Mouse (Mus musculus): ENCODE results near the gene Atxn7l3. TPM values are rescaled to one million over a fixed set of nuclear protein-coding genes. Genes with fewer than 3 reads are reported as not detected.

Gene Atxn7l3
- polyA plus RNA-seq, 1 experiment from 2014 or later: 11.8 TPM

DNA sequence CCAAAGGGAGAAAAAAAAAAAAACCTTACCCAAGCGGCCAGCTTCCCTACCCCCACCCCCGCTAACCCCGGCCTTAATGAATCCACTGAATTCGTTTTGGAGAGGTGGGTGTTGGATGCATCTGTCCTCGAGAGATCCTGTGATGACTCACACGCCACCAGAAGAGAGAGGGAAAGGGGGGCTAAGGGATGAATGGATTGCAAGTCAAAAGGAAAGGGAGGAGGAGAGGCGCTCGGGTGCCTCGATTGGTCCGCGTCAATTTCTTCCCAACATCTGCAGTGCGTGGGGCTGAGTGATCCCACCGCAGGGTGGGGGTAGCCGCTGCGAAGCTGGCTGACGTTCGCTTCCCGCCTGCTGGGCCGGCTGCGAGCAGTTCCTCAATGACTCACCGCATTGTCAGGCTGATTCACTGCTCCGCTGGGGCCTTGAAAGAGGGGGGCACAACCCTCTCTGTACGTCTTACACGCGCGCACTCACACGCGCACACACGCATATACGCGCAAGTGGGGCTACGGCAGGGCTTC lies 51.4 kb downstream of the Atxn7l3 start:
- no peaks in the 10 kb centered on the region for H3K27me3 ChIP-seq (replicated peaks)
- H3K27ac ChIP-seq: peak overlapping the region; percentile 49
- under 1% methylated on average over 32 of the region's 32 CpGs for whole genome bisulfite sequencing
- peak overlapping the region; percentile 46 for H3K9ac ChIP-seq
- no peaks in the 10 kb centered on the region for H3K36me3 ChIP-seq
- peaks cover 21% of the 10 kb centered on the region for H3K4me1 ChIP-seq (replicated peaks)
- H3K4me3 ChIP-seq (replicated peaks): peak overlapping the region; percentile 35
- peak overlapping the region; percentile 79 for H3K4me2 ChIP-seq (replicated peaks)
- no peaks in the 10 kb centered on the region for H3K9me3 ChIP-seq
- ATAC-seq: peak; percentile 80

DNA sequence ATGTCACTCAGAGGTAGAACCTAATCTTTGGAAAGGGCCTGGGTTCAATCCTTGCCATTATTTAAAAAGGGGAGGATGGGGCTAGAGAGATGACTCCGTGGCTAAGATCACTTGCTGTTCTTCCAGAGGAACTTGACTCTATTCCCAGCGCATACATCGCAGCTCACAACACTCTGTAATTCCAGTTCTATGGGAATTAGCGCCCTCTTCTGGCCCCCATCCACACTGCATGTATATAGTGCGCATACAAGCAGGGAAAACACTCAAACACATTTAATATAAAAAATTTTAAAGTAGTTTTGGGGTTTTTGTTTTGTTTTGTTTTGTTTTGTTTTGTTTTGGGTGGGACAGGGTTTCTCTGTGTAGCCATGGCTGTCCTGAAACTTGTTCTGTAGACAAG lies 54.6 kb downstream of the Atxn7l3 start:
- ATAC-seq: no peak
- no peaks in the 10 kb centered on the region for H3K36me3 ChIP-seq
- peaks cover 14% of the 10 kb centered on the region for H3K4me1 ChIP-seq (replicated peaks)
- H3K9me3 ChIP-seq: no peaks in the 10 kb centered on the region
- H3K27ac ChIP-seq: no peak overlapping the region
- H3K27me3 ChIP-seq (replicated peaks): no peaks in the 10 kb centered on the region
- no peak overlapping the region for H3K9ac ChIP-seq
- H3K4me3 ChIP-seq (replicated peaks): no peak overlapping the region
- 61% methylated on average over 5 of the region's 5 CpGs for WGBS
- no peak overlapping the region for H3K4me2 ChIP-seq (replicated peaks)

DNA sequence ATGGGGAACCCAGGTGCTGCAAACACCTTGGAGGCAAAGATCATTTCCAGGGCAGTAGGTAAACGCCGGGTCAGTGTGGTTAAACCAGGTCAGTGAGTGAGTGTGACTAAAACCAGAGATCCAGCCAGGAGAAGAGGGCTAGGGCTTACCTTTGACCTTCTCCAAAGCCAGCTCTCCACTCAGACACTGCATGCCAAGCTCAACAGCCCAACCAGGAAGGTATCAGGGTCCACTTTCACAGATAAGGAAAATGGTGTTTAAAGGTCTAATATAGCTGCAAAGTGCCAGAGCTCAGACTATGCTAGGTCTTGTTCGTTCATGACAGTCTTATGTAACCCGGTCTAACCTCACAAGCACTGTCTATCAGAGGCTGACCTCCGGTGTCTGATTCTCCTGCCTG lies 55.2 kb downstream of the Atxn7l3 start:
- no peaks in the 10 kb centered on the region for H3K36me3 ChIP-seq
- no peak overlapping the region for H3K27ac ChIP-seq
- WGBS: 68% methylated on average over 5 of the region's 5 CpGs
- 0 out of 2 replicates have a peak overlapping the region, but pooled peaks have one; percentile 9 for H3K4me2 ChIP-seq (replicated peaks)
- no peaks in the 10 kb centered on the region for H3K9me3 ChIP-seq
- no peak overlapping the region for H3K9ac ChIP-seq
- H3K27me3 ChIP-seq (replicated peaks): no peaks in the 10 kb centered on the region
- no peak overlapping the region for H3K4me3 ChIP-seq (replicated peaks)
- peak; percentile 72 for ATAC-seq
- H3K4me1 ChIP-seq (replicated peaks): peaks cover 14% of the 10 kb centered on the region

DNA sequence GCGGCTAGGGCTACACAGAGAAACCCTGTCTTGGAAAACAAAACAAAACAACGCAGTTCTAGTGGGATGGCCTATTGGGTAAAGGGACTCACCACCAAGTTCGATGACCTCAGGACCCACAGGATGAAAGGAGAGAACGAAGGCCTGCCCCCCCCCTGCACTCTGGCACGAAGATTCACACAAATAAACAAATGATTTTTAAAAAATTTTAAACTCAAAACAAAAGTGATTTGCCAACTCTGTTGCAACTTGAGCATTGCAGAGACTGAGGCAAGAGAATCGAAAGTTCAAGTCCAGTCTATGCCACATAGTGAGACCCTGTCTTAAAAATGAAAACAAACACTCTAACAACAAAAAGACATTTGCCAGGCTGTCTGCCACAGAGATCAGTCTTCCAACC lies 55.8 kb downstream of the Atxn7l3 start:
- ATAC-seq: no peak
- Histone ChIP-seq H3K4me3 (replicated peaks) (no peak overlapping the region), H3K4me1 (replicated peaks) (peaks cover 11% of the 10 kb centered on the region), H3K27ac (no peak overlapping the region), H3K9me3 (no peaks in the 10 kb centered on the region), H3K4me2 (replicated peaks) (no peak overlapping the region), H3K27me3 (replicated peaks) (no peaks in the 10 kb centered on the region), H3K9ac (no peak overlapping the region), H3K36me3 (no peaks in the 10 kb centered on the region)
- WGBS: 79% methylated on average over 6 of the region's 6 CpGs

Other genes with a start within 250 kb of the Atxn7l3 start
- 6.2 and 6.8 TPM in 2 replicates for gene Mpp2, start 208.1 kb downstream of the Atxn7l3 start, polyA plus RNA-seq (2015; fragmentation: Nextera tagmentation; extraction: Ambion mirVana)
- gene Ppy, start 195.3 kb downstream of the Atxn7l3 start, polyA plus RNA-seq (2015; fragmentation: Nextera tagmentation; extraction: Ambion mirVana): 4.5 and 6.2 TPM in 2 replicates
- gene Pyy, start 188.8 kb downstream of the Atxn7l3 start, polyA plus RNA-seq (2015; fragmentation: Nextera tagmentation; extraction: Ambion mirVana): 57.2 and 75.0 TPM in 2 replicates
- gene Nags, start 151.1 kb downstream of the Atxn7l3 start, polyA plus RNA-seq (2015; fragmentation: Nextera tagmentation; extraction: Ambion mirVana): 24.0 and 25.6 TPM in 2 replicates
- gene Tmem101, start 140.2 kb downstream of the Atxn7l3 start, polyA plus RNA-seq (2015; fragmentation: Nextera tagmentation; extraction: Ambion mirVana): 23.8 and 26.4 TPM in 2 replicates
- gene Lsm12, start 111.3 kb downstream of the Atxn7l3 start, polyA plus RNA-seq (2015; fragmentation: Nextera tagmentation; extraction: Ambion mirVana): 118 and 140 TPM in 2 replicates
- 31.1 and 33.9 TPM in 2 replicates for gene G6pc3, start 107.0 kb downstream of the Atxn7l3 start, polyA plus RNA-seq (2015; fragmentation: Nextera tagmentation; extraction: Ambion mirVana)
- 54.3 and 62.8 TPM in 2 replicates for gene Hdac5, start 66.5 kb downstream of the Atxn7l3 start, polyA plus RNA-seq (2015; fragmentation: Nextera tagmentation; extraction: Ambion mirVana)
- 13.1 and 13.5 TPM in 2 replicates for gene BC030867, start 47.7 kb downstream of the Atxn7l3 start, polyA plus RNA-seq (2015; fragmentation: Nextera tagmentation; extraction: Ambion mirVana)
- gene Asb16, start 27.9 kb downstream of the Atxn7l3 start, polyA plus RNA-seq (2015; fragmentation: Nextera tagmentation; extraction: Ambion mirVana): 0.08 TPM in 1 of 2 replicates, not detected in the other
- 44.3 and 48.5 TPM in 2 replicates for gene Tmub2, start 11.7 kb downstream of the Atxn7l3 start, polyA plus RNA-seq (2015; fragmentation: Nextera tagmentation; extraction: Ambion mirVana)
- 77.8 and 80.2 TPM in 2 replicates for gene Ubtf, start 23.1 kb upstream of the Atxn7l3 start, polyA plus RNA-seq (2015; fragmentation: Nextera tagmentation; extraction: Ambion mirVana)
- 15.2 and 18.0 TPM in 2 replicates for gene Slc4a1, start 69.6 kb upstream of the Atxn7l3 start, polyA plus RNA-seq (2015; fragmentation: Nextera tagmentation; extraction: Ambion mirVana)
- gene Rundc3a, start 96.8 kb upstream of the Atxn7l3 start, polyA plus RNA-seq (2015; fragmentation: Nextera tagmentation; extraction: Ambion mirVana): 8.7 and 10.8 TPM in 2 replicates
- gene Slc25a39, start 111.3 kb upstream of the Atxn7l3 start, polyA plus RNA-seq (2015; fragmentation: Nextera tagmentation; extraction: Ambion mirVana): 305 and 329 TPM in 2 replicates
- gene Grn, start 133.7 kb upstream of the Atxn7l3 start, polyA plus RNA-seq (2015; fragmentation: Nextera tagmentation; extraction: Ambion mirVana): 156 and 171 TPM in 2 replicates
- gene Fam171a2, start 151.1 kb upstream of the Atxn7l3 start, polyA plus RNA-seq (2015; fragmentation: Nextera tagmentation; extraction: Ambion mirVana): 3.2 and 3.5 TPM in 2 replicates
- 3.3 and 5.1 TPM in 2 replicates for gene Itga2b, start 173.5 kb upstream of the Atxn7l3 start, polyA plus RNA-seq (2015; fragmentation: Nextera tagmentation; extraction: Ambion mirVana)